Mouse (Mus musculus): ENCODE measurements around the gene Racgap1.

DNA sequence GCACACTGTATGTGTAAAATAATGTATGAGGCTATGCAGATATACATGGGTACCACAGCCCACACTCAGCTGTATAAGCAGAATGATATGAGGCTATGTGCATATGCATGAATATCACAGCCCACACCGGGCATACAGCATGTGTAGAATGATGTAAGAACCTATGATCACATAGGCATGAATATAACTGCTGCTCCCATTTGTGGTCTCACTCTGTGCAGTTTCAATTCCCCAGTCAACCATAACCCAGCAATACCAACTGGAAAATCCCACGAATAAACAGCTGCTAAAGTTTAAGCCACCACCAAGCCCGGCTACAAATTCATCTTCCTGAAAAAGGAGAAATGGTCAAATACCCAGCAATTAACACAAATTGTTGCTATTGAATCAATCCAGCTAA lies 32.9 kb downstream of the Racgap1 start:
- TF ChIP-seq CTCF (IDR thresholded peaks at IDR 0.05; ENCODE audit: low read depth): no peak
- no peak for TF ChIP-seq EP300 (IDR thresholded peaks at IDR 0.05; ENCODE audit: low read depth)

All from liver, postnatal 0 days (tissue).